Mouse (Mus musculus) thymus, postnatal 36 days (tissue): Measurements from ENCODE around the gene Olfr462.

ENCODE experiments used
- DNase-seq, 2 experiments: peaks; one replicate each; pipeline ENCODE4 v3.0.0; 2022; ENCODE audit warnings: mixed read lengths in 2 of 2

Gene Olfr462

GRCm38 (mm10) chr11:87892168-87892567, at the start of gene Olfr462:
Gene Olfr462 (minus strand): TSS chr11:87892268.
- no peak for DNase-seq

- peak in 1 of 2 experiments; percentile 5 for DNase-seq
These were observed 43.4 kb upstream of the Olfr462 start for GRCm38 (mm10) chr11:87935467-87935866.

DNA sequence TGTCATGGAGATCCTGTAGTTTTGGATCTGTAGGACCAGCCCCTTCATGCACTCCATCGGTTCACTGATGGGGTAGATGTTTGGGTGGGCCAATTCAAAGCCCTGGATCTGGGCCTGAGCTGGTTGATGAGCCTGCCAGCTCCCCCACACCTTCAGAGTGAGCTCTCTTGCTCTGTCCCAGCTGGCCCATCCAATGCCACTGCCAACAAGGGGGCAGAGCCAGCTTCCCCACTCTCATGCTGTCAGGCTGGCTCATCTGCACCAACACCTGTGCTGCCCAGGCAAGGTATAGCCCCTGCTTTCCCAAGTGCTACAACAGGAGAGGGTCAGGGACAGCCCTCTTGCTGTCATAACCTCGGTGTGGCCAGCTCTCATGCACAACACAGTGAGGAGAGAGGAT, 41.7 kb upstream of the Olfr462 start:
- DNase-seq: no peak

DNA sequence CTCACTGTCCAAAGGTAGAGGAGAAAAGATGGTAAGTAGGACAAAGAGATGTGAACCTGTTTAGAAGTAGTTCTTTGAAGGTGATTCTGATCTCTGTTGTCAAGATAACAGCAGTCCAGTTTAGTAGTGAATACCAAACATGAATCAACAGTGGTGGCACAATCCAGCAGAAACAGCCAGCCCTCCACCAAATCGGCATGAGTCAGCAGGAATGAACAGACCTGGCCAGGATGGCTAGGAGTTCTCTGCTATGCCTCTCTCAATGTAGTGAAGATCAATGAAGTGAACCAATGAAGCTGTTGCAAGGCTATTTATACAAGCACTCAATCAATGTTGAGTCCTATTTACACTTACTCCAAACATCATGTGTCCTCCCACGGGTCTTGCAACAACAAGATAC, 38.3 kb upstream of the Olfr462 start:
- no peak for DNase-seq

DNA sequence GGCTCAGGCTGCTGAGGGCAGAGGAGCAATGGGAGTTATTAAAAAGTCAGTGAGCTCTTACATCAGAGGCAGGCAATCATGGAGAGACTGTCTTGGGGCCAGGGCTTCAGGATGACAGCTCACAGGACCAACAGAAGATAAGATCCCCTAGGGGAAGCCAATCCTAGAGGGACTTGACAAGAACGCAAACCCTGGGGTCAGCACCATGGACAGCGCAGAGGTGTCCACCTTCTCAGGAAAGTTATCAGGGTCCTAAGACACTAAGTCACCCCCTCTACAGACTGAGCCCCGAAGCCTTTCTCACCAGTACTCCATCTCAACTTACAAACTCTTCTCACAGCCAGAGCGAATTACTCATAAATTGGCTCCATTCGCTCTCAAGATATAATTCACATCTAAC, 28.9 kb upstream of the Olfr462 start, which contains the start of gene Olfr464:
Olfr464 (minus strand) TSS at position 2 of the 400 bp plus-strand sequence.
- DNase-seq: peak; percentile 19 to 25

GRCm38 (mm10) chr11:87920301-87920700, 28.2 kb upstream of the Olfr462 start:
- no peak for DNase-seq

DNA sequence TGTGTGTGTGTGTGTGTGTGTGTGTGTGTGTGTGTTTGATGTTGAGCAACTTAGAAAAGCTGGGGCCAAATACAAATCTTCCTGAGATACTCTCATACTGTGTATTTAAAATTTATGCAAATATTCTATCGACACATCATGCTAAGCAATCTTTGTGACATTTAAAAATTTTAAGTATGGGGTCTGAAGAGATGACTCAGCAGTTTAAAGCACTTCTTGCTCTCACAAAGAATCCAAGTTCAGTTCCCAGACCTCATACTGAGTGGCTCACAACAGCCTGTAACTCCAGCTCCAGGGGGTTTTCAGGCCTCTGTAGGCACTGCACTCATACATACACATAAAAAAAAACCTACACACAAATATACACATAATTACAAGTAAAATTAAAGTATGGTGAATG, 23.9 kb upstream of the Olfr462 start:
- DNase-seq: no peak

DNA sequence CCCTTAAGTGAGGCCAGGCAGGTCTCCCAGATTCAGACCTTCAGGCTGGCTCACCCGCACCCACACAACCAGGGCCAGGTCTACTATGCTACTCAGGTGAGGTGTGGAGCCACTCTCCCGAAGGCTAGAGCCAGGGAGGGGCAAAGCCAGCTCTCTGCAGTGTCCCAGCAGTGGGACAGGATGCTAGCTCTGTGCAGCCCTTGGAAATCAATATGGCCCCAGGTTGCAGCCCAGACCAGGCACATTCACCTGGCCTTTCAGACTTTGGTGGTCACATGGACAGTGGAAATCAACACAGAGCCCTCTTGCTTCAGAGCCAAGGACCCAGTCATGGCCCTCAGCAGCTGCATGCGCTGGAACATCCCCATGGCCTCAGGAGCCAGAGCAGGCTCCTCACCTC, 12.3 kb upstream of the Olfr462 start:
- DNase-seq: no peak

DNA sequence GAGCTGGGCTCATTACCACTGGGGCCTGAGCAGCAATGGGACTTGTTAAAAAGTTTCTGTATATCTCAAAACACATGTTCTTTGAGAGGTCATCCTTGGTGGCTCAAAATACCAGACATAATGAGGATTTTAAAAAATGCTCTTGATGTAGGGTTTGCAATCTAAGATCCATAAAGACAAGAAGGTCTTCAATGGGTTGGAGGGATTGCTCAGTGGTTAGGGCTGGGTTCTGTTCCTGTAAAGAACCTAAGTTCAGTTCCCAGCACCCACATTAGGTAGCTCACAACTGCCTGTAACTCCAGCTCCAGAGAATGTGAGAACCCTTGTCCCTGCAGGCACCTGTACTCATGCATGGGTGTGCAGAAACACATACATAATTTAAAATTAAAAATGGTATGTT, 5.2 kb upstream of the Olfr462 start, which contains the start of gene Olfr463:
Olfr463 (minus strand) TSS at position 101 of the 400 bp plus-strand sequence.
- no peak for DNase-seq

DNA sequence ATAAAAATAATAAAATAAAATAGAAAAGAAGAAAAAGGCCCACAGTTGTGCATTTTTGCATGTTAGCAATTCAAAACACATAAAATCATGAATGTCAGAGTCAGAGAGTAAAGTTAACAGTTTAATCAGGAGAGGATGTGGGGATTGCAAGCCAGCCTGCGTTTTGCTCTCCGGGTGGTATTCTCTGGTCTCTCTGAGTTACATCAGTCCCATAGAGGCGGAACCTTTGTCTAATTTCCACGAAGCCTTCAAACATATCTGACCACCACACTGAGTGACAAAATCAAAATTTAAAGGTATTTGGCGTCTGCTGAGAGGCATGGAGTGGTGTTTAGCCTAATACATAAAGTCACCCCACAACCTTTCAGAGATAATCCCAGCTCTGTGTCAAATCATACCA, 7.2 kb downstream of the Olfr462 start:
- DNase-seq: no peak

GRCm38 (mm10) chr11:87883493-87883892, 8.6 kb downstream of the Olfr462 start:
- DNase-seq: no peak

GRCm38 (mm10) chr11:87881714-87882113, 10.4 kb downstream of the Olfr462 start:
- DNase-seq: no peak

GRCm38 (mm10) chr11:87879826-87880225, 12.2 kb downstream of the Olfr462 start:
- no peak for DNase-seq

DNA sequence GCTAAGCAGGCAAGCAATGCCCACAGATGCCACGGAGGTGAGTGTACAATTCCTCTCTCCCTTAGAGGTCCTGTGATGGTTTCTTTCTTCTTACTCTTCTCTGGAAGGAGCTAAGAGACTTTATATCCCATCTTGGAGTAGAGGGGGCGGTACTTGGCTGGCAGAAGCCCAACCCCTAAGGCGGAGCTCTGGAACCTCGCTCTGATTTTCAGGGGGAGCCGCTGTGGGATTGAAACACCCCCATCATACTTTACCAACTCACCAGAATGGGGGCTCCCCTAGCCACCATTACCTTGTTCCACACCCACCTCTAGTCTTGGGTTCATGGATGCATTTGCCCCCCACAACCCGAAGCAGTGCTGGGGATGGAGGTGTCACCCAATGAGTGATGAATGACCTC, 16.6 kb downstream of the Olfr462 start, which contains the start of gene Epx:
Epx (minus strand) TSS at position 101 of the 400 bp plus-strand sequence.
- no peak for DNase-seq

- no peak for DNase-seq
These were observed 20.3 kb downstream of the Olfr462 start for GRCm38 (mm10) chr11:87871766-87872165.

- no peak for DNase-seq
These were observed 22.0 kb downstream of the Olfr462 start for GRCm38 (mm10) chr11:87870096-87870495.

DNA sequence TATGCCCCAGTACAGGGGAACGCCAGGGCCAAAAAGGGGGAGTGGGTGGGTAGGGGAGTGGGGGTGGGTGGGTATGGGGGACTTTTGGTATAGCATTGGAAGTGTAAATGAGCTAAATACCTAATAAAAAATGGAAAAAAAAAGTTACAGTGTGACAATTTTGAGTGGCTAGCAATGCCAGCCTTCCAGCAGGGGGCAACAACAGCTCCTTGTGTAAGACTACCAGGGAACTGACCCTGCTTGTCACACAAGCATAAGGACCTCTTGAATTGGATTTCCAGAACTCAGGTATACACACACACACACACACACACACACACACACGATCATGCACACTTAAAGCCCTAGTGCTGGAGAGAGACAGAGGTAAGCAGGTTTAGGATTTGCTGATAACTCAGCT, 25.2 kb downstream of the Olfr462 start:
- DNase-seq: peak in 1 of 2 experiments; percentile 19

DNA sequence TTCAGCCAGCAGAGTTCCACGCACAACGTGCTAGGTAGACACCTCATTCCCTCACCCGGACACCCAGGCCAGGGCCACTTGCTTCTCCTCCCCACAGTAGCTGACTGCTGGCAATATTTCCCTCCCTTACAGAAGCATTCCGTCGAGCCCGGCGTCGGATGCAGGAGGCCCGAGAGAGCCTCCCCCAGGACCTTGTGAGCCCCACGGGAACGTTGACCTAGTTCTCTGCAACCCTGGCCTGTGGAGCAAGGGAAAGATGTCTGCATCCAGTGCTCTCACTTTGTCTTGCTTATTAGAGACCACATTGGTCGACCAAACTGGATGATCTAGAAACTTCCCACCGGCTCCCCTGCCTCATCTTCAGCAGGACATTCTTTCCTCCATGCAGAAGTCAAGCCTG, 29.3 kb downstream of the Olfr462 start:
- no peak for DNase-seq

DNA sequence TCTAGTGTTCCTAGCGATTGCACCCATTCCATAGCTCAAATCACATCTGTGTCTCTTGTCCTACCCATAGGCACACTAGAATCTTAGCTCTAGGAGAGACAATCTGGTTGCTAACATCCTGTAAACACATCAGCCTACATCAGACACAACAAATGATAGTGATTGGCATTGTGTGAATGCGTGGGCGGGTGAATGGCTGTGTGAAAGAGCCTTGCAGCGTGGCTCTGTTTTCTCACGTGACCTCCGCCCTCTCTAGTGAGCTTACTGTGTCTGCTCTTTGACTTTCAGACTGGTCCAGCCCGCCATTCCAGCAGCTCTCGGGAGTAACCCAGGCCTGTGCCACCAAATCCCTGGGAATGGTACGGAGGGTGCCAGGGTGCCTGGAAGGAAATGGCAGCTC, 31.6 kb downstream of the Olfr462 start:
- DNase-seq: no peak

DNA sequence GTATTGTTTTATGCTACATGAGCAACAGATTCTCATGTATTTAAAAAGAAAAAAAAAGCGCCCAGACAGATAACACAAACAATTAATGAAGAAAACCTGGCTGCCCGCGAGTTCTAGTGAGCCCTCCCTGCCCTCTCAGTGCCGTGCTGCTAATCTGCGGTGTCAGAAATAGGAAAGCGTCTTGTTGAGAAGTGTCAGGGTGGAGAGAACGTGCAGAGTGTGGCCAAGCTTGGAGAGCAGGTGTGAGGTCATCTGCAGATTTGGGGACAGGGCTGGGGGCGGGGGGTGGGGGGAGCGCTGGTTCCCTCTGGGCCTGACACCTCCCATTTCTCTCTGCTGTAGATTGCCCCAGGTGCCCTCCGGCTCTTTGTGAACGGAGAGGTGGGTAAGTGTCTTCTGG, 32.8 kb downstream of the Olfr462 start:
- DNase-seq: no peak

GRCm38 (mm10) chr11:87854550-87854949, 37.5 kb downstream of the Olfr462 start:
- no peak for DNase-seq

GRCm38 (mm10) chr11:87853597-87853954, 38.5 kb downstream of the Olfr462 start:
- DNase-seq: no peak

DNA sequence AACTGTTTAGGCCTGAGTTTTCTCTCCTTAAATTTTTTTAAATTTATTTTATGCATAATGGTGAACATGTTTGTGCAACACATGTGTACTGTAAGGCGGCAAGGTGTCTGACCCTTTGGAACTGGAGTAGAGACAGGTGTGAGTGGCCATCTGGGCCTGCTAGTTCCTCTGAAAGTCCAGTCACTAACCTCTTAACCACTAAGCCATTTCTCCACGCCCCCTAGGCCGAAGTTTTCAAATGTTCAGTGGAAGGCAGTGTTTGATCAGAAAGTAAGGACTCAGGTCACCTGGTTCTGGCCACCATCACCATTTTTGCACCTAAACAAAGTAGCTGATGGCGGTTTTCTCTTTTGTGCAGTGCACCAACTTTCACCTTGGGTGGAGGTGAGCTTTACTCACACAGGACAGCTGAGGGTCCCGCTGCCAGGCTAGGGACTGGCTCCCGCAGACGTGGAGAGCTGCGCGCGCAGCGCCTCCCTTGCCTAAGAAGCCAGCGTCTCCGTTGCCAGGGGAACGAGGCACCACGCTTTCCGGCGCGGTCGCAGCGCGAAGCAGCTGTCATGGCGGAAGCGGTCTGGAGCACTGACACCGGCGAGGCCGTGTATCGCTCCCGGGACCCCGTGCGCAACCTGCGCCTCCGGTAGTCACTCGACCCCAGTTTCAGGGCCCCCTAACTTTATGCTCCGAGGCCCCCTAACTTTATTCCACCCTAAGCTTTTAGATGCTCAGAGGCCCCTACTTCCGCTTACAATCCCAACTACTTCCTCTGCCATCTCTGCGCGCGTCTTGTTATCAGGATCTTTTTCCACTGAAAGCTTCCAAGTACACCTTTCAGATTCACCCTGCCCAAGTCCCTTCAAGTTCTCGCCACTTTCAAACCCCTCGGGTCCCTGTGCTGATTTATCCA, 39.1 kb downstream of the Olfr462 start, which contains the start of gene Mks1:
Mks1 (plus strand) TSS at position 526 of the 907 bp plus-strand sequence.
- peak; percentile 90 to 92 for DNase-seq

DNA sequence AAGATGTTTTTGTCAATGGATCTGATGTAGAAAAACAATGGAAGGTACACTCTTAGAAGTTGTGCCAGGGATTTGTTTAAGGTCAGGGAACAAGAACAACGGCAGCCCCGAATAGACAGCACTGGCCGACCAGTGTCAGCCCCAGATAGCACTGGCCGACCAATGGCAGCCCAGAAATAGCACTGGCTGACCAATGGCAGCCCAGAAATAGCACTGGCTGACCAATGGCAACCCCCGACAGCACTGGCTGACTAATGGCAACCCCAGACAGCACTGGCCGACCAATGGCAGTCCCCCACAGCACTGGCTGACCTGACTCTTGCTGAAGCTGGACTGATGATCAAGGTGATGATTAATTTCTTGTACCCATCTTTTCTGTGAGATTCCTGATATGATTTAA, 44.2 kb downstream of the Olfr462 start:
- no peak for DNase-seq
